Mouse (Mus musculus): ENCODE results near the gene Marveld3. TPM values are rescaled to one million over a fixed set of nuclear protein-coding genes. Genes with fewer than 3 reads are reported as not detected.

Gene Marveld3
- polyA plus RNA-seq, 1 experiment: 0.62 TPM

GRCm38 (mm10) chr8:109904928-109905668, 56.9 kb downstream of the Marveld3 start:
- WGBS: 85% methylated on average over 1 of the region's 1 CpGs
- Histone ChIP-seq H3K4me1 (ENCODE audit: control insufficient read depth, insufficient read depth, low read length) (peaks cover 2% of the 10 kb centered on the region), H3K4me3 (replicated peaks; ENCODE audit: control insufficient read depth, low read depth, low read length) (no peak overlapping the region), H3K27ac (ENCODE audit: control insufficient read depth, insufficient read depth, low read depth, low read length, poor library complexity) (0 out of 2 replicates have a peak overlapping the region, but pooled peaks have one; percentile 22)
- TF ChIP-seq CTCF (IDR thresholded peaks at IDR 0.05; ENCODE audit: control insufficient read depth, insufficient read depth, low read length) (no peak), POLR2A (IDR thresholded peaks at IDR 0.05; ENCODE audit: borderline replicate concordance, control insufficient read depth, low read depth, low read length) (no peak)

- WGBS: 39% methylated on average over 10 of the region's 10 CpGs
- Histone ChIP-seq H3K27ac (ENCODE audit: control insufficient read depth, insufficient read depth, low read depth, low read length, poor library complexity) (no peak overlapping the region), H3K4me1 (ENCODE audit: control insufficient read depth, insufficient read depth, low read length) (peaks cover 2% of the 10 kb centered on the region), H3K4me3 (replicated peaks; ENCODE audit: control insufficient read depth, low read depth, low read length) (peak overlapping the region; percentile 7)
- no peak for TF ChIP-seq CTCF (IDR thresholded peaks at IDR 0.05; ENCODE audit: control insufficient read depth, insufficient read depth, low read length)
- no peak for TF ChIP-seq POLR2A (IDR thresholded peaks at IDR 0.05; ENCODE audit: borderline replicate concordance, control insufficient read depth, low read depth, low read length)
These were observed 58.0 kb downstream of the Marveld3 start for GRCm38 (mm10) chr8:109903909-109904469.

- Histone ChIP-seq H3K4me1 (ENCODE audit: control insufficient read depth, insufficient read depth, low read length) (peaks cover 2% of the 10 kb centered on the region), H3K4me3 (replicated peaks; ENCODE audit: control insufficient read depth, low read depth, low read length) (no peak overlapping the region), H3K27ac (ENCODE audit: control insufficient read depth, insufficient read depth, low read depth, low read length, poor library complexity) (no peak overlapping the region)
- TF ChIP-seq CTCF (IDR thresholded peaks at IDR 0.05; ENCODE audit: control insufficient read depth, insufficient read depth, low read length) (no peak), POLR2A (IDR thresholded peaks at IDR 0.05; ENCODE audit: borderline replicate concordance, control insufficient read depth, low read depth, low read length) (no peak)
These were observed 59.6 kb downstream of the Marveld3 start for GRCm38 (mm10) chr8:109902379-109902778.

Other genes starting within 250 kb of the Marveld3 start
- gene Atxn1l, start 224.5 kb downstream of the Marveld3 start, polyA plus RNA-seq (2011; ENCODE audit: insufficient read depth, insufficient read length, low replicate concordance, missing spikeins): 5.3 and 5.8 TPM in 2 replicates
- gene Ap1g1, start 183.6 kb downstream of the Marveld3 start, polyA plus RNA-seq (2011; ENCODE audit: insufficient read depth, insufficient read length, low replicate concordance, missing spikeins): 25.8 and 34.5 TPM in 2 replicates
- gene Phlpp2, start 93.7 kb downstream of the Marveld3 start, polyA plus RNA-seq (2011; ENCODE audit: insufficient read depth, insufficient read length, low replicate concordance, missing spikeins): 9.0 and 10.8 TPM in 2 replicates
- gene Tat, start 28.2 kb upstream of the Marveld3 start, polyA plus RNA-seq (2011; ENCODE audit: insufficient read depth, insufficient read length, low replicate concordance, missing spikeins): 3.4 and 9.6 TPM in 2 replicates
- gene Chst4, start 77.5 kb upstream of the Marveld3 start, polyA plus RNA-seq (2011; ENCODE audit: insufficient read depth, insufficient read length, low replicate concordance, missing spikeins): not detected in 2 replicates
- 0.41 and 1.00 TPM in 2 replicates for gene Zfp612, start 117.5 kb upstream of the Marveld3 start, polyA plus RNA-seq (2011; ENCODE audit: insufficient read depth, insufficient read length, low replicate concordance, missing spikeins)
- not detected in 2 replicates for gene Gm21964, start 139.0 kb upstream of the Marveld3 start, polyA plus RNA-seq (2011; ENCODE audit: insufficient read depth, insufficient read length, low replicate concordance, missing spikeins)
- not detected in 2 replicates for gene Gm17720, start 140.6 kb upstream of the Marveld3 start, polyA plus RNA-seq (2011; ENCODE audit: insufficient read depth, insufficient read length, low replicate concordance, missing spikeins)
- gene Calb2, start 206.0 kb upstream of the Marveld3 start, polyA plus RNA-seq (2011; ENCODE audit: insufficient read depth, insufficient read length, low replicate concordance, missing spikeins): 4.2 TPM in 1 of 2 replicates, not detected in the other